ENCODE assay signal across 19 mouse cellular contexts in the genomic region with DNA sequence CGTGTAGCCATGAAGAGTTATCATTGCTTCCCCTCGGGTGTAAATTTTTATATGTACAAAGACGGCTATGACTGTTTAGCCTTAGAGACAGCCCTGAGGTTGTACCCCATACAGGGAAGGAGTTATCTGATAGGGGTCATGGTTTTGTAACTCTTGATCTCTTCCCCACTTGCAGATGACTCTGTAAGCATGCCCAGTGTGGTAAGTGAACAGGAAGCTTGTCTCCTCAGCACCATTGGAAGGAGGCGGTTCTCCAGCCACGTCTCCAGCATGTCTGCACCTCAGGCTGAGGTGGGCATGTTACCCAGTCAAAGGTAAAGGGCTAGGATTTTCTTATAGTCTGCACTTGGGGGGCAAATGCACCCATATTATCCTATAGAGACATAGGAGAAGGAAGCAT.
"Had no signal": no experiment of that assay in that cellular context is flagged by ENCODE, and none has a peak within 500 bp of the region (broad histone marks: within the 10 kb centered on the region; RNA-seq: fewer than 3 reads in every experiment).

No protein-coding gene starts in this region.

- DNase-seq: liver, postnatal 0 days; lung, adult 2 months; lung, postnatal 14 days; lung, postnatal 36 days; right cerebral cortex, postnatal 14 days; thymus, adult 2 months; thymus, postnatal 14 days; thymus, postnatal 36 days had no signal

- H3K4me2 ChIP-seq: liver, embryonic 15.5 days; lung, embryonic 15.5 days; midbrain, embryonic 11.5 days; midbrain, embryonic 13.5 days; midbrain, embryonic 15.5 days; neural tube, embryonic 12.5 days; stomach, embryonic 15.5 days had no signal

- H3K4me1 ChIP-seq: liver, embryonic 15.5 days; lung, embryonic 15.5 days; midbrain, embryonic 13.5 days; midbrain, embryonic 15.5 days; neural tube, embryonic 12.5 days; stomach, embryonic 15.5 days had no signal

- H3K9me3 ChIP-seq: liver, embryonic 15.5 days; lung, embryonic 15.5 days; megakaryocyte, embryonic 14.5 days; midbrain, embryonic 13.5 days; midbrain, embryonic 15.5 days; neural tube, embryonic 12.5 days; stomach, embryonic 15.5 days had no signal

- H3K4me3 ChIP-seq: liver, embryonic 15.5 days; lung, embryonic 15.5 days; megakaryocyte, embryonic 14.5 days; midbrain, embryonic 13.5 days; midbrain, embryonic 15.5 days; neural tube, embryonic 12.5 days; stomach, embryonic 15.5 days had no signal

- H3K27ac ChIP-seq: liver, embryonic 15.5 days; lung, embryonic 15.5 days; macrophage; midbrain, embryonic 13.5 days; midbrain, embryonic 15.5 days; neural tube, embryonic 12.5 days; stomach, embryonic 15.5 days; stomach, postnatal 0 days had no signal

- ATAC-seq: liver, postnatal 0 days; lung, postnatal 0 days; midbrain, embryonic 13.5 days; midbrain, embryonic 15.5 days had no signal

- H3K9ac ChIP-seq: liver, embryonic 15.5 days; liver, postnatal 0 days; lung, embryonic 15.5 days; midbrain, embryonic 13.5 days; midbrain, embryonic 15.5 days; neural tube, embryonic 12.5 days; stomach, embryonic 15.5 days had no signal

- H3K36me3 ChIP-seq: liver, embryonic 15.5 days; lung, embryonic 15.5 days; midbrain, embryonic 13.5 days; midbrain, embryonic 15.5 days; neural tube, embryonic 12.5 days; stomach, embryonic 15.5 days had no signal

- H3K27me3 ChIP-seq: liver, embryonic 15.5 days; lung, embryonic 15.5 days; midbrain, embryonic 13.5 days; midbrain, embryonic 15.5 days; neural tube, embryonic 12.5 days; stomach, embryonic 15.5 days had no signal
